Mouse (Mus musculus) MEL (cell line): ENCODE results near the gene Klhdc4. TPM values are rescaled to one million over a fixed set of nuclear protein-coding genes. Genes with fewer than 3 reads are reported as not detected.

ENCODE experiments used
- DNase-seq: peaks from one replicate; pipeline ENCODE4 v3.0.0; 2011; ENCODE audit warnings: low read depth, low spot score
- H3K27ac ChIP-seq: 2 replicates; pipeline ENCODE4 v1.5.1; 2012; ENCODE audit warnings: low read depth, mild to moderate bottlenecking, control low read depth, low read length, moderate library complexity; ENCODE audit not compliant: control insufficient read depth
- H3K27me3 ChIP-seq, 2 experiments: fragments of 150-350 bp in 1 of 2; sonication (generic) in 1 of 2; 2 replicates each; pipeline ENCODE4 v1.6.1; 2012; ENCODE audit warnings: low read length in 2 of 2, mild to moderate bottlenecking in 2 of 2, improper control_type of control experiment in 1 of 2, moderate library complexity in 1 of 2; ENCODE audit not compliant: insufficient read depth in 2 of 2, control insufficient read depth in 1 of 2
- H3K36me3 ChIP-seq, 2 experiments: 2 replicates each; pipeline ENCODE4 v1.6.1; 2012 to 2014; ENCODE audit warnings: low read length in 2 of 2, improper control_type of control experiment in 1 of 2, inconsistent platforms in 1 of 2, mild to moderate bottlenecking in 1 of 2; ENCODE audit not compliant: insufficient read depth in 2 of 2, control insufficient read depth in 1 of 2
- H3K4me1 ChIP-seq, 2 experiments: fragments of 150-350 bp in 1 of 2; sonication (generic) in 1 of 2; 2 replicates each; pipeline ENCODE4 v1.6.1; 2012; ENCODE audit warnings: low read length in 2 of 2, improper control_type of control experiment in 1 of 2, mild to moderate bottlenecking in 1 of 2; ENCODE audit not compliant: insufficient read depth in 2 of 2, control insufficient read depth in 1 of 2
- H3K4me3 ChIP-seq, 2 experiments: fragments of 150-350 bp in 1 of 2; sonication (generic) in 1 of 2; 2 replicates each; pipeline ENCODE4 v1.5.1; 2012; ENCODE audit warnings: low read depth in 2 of 2, low read length in 2 of 2, mild to moderate bottlenecking in 2 of 2, moderate library complexity in 2 of 2, control low read depth in 1 of 2, improper control_type of control experiment in 1 of 2; ENCODE audit not compliant: control insufficient read depth in 1 of 2, insufficient read depth in 1 of 2
- H3K79me2 ChIP-seq: 2 replicates; pipeline ENCODE4 v1.6.1; 2012; ENCODE audit warnings: mild to moderate bottlenecking, low read length, moderate library complexity; ENCODE audit not compliant: control insufficient read depth, poor library complexity, insufficient read depth
- H3K9ac ChIP-seq: 2 replicates; pipeline ENCODE4 v1.6.1; 2012; ENCODE audit warnings: low read depth, mild to moderate bottlenecking, control low read depth, low read length, moderate library complexity; ENCODE audit not compliant: control insufficient read depth, poor library complexity, severe bottlenecking
- H3K9me3 ChIP-seq: fragments of 150-350 bp; sonication (generic); replicated peaks from 2 replicates; pipeline ENCODE4 v1.6.1; 2012; ENCODE audit warnings: mild to moderate bottlenecking, low read length, improper control_type of control experiment, moderate library complexity; ENCODE audit not compliant: insufficient read depth
- CTCF ChIP-seq, 3 experiments: IDR thresholded peaks in 2 of 3; conservative IDR thresholded peaks in 1 of 3; 2 replicates each; pipeline ENCODE4 v1.5.1; 2011 to 2012; ENCODE audit warnings: low read length in 3 of 3, low read depth in 2 of 3, mild to moderate bottlenecking in 2 of 3, improper control_type of control experiment in 1 of 3, inconsistent platforms in 1 of 3, mixed read lengths in 1 of 3, moderate library complexity in 1 of 3; ENCODE audit not compliant: control insufficient read depth in 1 of 3, insufficient read depth in 1 of 3, poor library complexity in 1 of 3, severe bottlenecking in 1 of 3
- HCFC1 ChIP-seq: IDR thresholded peaks from 2 replicates; pipeline ENCODE4 v1.6.1; 2012; ENCODE audit warnings: low read depth, mild to moderate bottlenecking, inconsistent platforms, low read length, improper control_type of control experiment, moderate library complexity
- MAX ChIP-seq: IDR thresholded peaks from 2 replicates; pipeline ENCODE4 v1.6.1; 2011; ENCODE audit warnings: low read length, improper control_type of control experiment
- MAZ ChIP-seq: IDR thresholded peaks from 2 replicates; pipeline ENCODE4 v1.6.1; 2012; ENCODE audit warnings: low read depth, mild to moderate bottlenecking, inconsistent platforms, low read length, improper control_type of control experiment
- MXI1 ChIP-seq: IDR thresholded peaks from 2 replicates; pipeline ENCODE4 v1.6.1; 2011; ENCODE audit warnings: mild to moderate bottlenecking, low read depth, low read length, improper control_type of control experiment
- MYC ChIP-seq: IDR thresholded peaks from 2 replicates; pipeline ENCODE4 v1.6.1; 2011; ENCODE audit warnings: low read depth, mild to moderate bottlenecking, low read length, improper control_type of control experiment, moderate library complexity
- NRF1 ChIP-seq: IDR thresholded peaks from 2 replicates; pipeline ENCODE4 v1.6.1; 2014; ENCODE audit warnings: low read depth, mild to moderate bottlenecking, inconsistent platforms, low read length, improper control_type of control experiment, moderate library complexity; ENCODE audit not compliant: poor library complexity, insufficient read depth, severe bottlenecking
- POLR2A ChIP-seq, 2 experiments: IDR thresholded peaks; 2 replicates each; pipeline ENCODE4 v1.6.1; 2011 to 2012; ENCODE audit warnings: low read length in 2 of 2, mild to moderate bottlenecking in 2 of 2, control low read depth in 1 of 2, improper control_type of control experiment in 1 of 2, low read depth in 1 of 2, moderate library complexity in 1 of 2; ENCODE audit not compliant: control insufficient read depth in 1 of 2, insufficient read depth in 1 of 2, poor library complexity in 1 of 2
- POLR2AphosphoS2 ChIP-seq: IDR thresholded peaks from 2 replicates; pipeline ENCODE4 v1.6.1; 2011; ENCODE audit warnings: low read length, improper control_type of control experiment
- RAD21 ChIP-seq: IDR thresholded peaks from 2 replicates; pipeline ENCODE4 v1.6.1; 2011; ENCODE audit warnings: mild to moderate bottlenecking, low read depth, low read length, improper control_type of control experiment
- SIN3A ChIP-seq: IDR thresholded peaks from 2 replicates; pipeline ENCODE4 v1.6.1; 2012; ENCODE audit warnings: low read length, improper control_type of control experiment, inconsistent platforms
- SMC3 ChIP-seq: IDR thresholded peaks from 2 replicates; pipeline ENCODE4 v1.6.1; 2011; ENCODE audit warnings: low read depth, low read length, improper control_type of control experiment
- TAL1 ChIP-seq: IDR thresholded peaks from 2 replicates; pipeline ENCODE4 v1.6.1; 2012; ENCODE audit warnings: mild to moderate bottlenecking, inconsistent platforms, low read length, moderate library complexity, mixed read lengths
- polyA plus RNA-seq, 2 experiments: library from polyadenylated mRNA; stranded (reverse) in 1 of 2; unstranded in 1 of 2; fragments of >175 nt in 1 of 2; fragments of >200 nt in 1 of 2; gene quantifications; 2 replicates each; pipeline versions ENCODE4 v1.2.1 to v1.2.4; 2012; ENCODE audit warnings: low replicate concordance in 2 of 2, low read depth in 1 of 2; ENCODE audit not compliant: insufficient read length in 2 of 2, insufficient read depth in 1 of 2, missing spikeins in 1 of 2
- total RNA-seq: library from RNA; depleted of rRNA; stranded (reverse); fragments of 300-350 nt; gene quantifications from 2 replicates; pipeline ENCODE4 v1.2.3, GENCODE M21; 2012

The Klhdc4 gene
- total and polyA plus RNA-seq, 3 experiments, result 49.8 to 65.2 TPM; not detected in 1

DNA sequence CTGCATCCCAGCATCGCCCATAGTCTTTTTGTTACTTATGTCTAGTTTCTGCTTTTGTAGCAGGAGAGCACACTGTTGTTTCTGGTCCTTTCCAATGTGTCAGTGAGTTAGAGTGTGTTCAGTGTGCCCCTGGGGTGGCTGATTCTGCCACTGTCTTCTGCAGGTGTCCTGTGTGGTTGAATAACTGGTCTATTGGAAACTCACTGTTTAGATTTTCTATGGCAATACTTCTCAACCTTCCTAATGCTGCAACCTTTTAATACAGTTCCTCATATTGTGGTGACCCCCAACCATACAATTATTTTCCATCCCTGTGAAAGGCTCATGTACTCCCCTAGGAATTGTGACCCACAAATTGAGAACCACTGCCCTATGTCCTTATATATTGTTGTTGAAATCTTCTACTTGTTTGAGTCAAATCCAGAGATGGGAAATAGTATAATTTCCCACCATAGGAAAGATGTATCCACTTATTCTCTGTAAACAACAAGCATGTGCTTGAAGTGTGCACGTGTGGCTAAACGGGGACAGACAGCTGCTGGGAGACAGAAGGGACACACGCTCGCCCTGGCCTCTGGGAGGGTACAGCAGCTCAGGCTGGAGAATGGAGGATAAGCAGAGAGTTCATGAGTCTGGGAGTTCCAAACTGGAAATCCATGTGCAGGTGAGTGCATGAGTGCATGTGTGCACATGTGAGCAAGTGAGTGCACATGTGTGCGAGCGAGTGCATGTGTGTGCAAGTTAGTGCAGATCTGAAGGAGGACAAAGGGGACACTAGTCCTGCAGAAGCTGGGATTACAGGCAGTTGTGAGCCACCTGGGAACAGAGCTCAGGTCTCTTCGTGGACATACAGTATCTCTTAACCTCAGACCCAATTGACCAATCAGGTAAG lies 12.9 kb upstream of the Klhdc4 start (continued):
- TF ChIP-seq NRF1 (no peak), POLR2A (IDR thresholded peaks at IDR 0.05; ENCODE audit: control insufficient read depth in 1 of 2, insufficient read depth in 1 of 2, low read depth in 1 of 2, low read length in 2 of 2, poor library complexity in 1 of 2) (no peak)

- peak; percentile 77 for DNase-seq
Observed at GRCm38 (mm10) chr8:121841242-121841641, 11.9 kb upstream of the Klhdc4 start.

GRCm38 (mm10) chr8:121832503-121832902 lies 3.1 kb upstream of the Klhdc4 start:
- TF ChIP-seq SIN3A, result peak; percentile 42; the same call in 1 of the 2 replicates
- TF ChIP-seq SMC3, result peak; percentile 76
- no peak for TF ChIP-seq MAZ
- peak; percentile 57 for TF ChIP-seq RAD21
- peak; percentile 40; the same call in 1 of the 2 replicates for TF ChIP-seq MYC
- TF ChIP-seq HCFC1, result peak; percentile 34; the same call in 1 of the 2 replicates
- no peak for TF ChIP-seq POLR2AphosphoS2
- TF ChIP-seq CTCF (IDR thresholded peaks at IDR 0.05 in 2 of 3, conservative IDR thresholded peaks at IDR 0.05 in 1 of 3; ENCODE audit: control insufficient read depth in 1 of 3, insufficient read depth in 1 of 3, low read depth in 2 of 3, low read length in 3 of 3, poor library complexity in 1 of 3, severe bottlenecking in 1 of 3), result peak; percentile 47 to 83 (median 53)
- no peak overlapping the region for H3K27ac ChIP-seq
- H3K9ac ChIP-seq, result no peak overlapping the region
- peak; percentile 82 for DNase-seq
- H3K4me1 ChIP-seq, result peaks cover 4 to 17% of the 10 kb centered on the region in 2 experiments; a peak in 3 of 4 replicates
- no peaks in the 10 kb centered on the region for H3K9me3 ChIP-seq
- 0 out of 4 replicates have a peak, but pooled peaks cover 0 to 2% of the 10 kb centered on the region in 2 experiments for H3K36me3 ChIP-seq
- peaks cover 21% of the 10 kb centered on the region for H3K79me2 ChIP-seq
- H3K27me3 ChIP-seq, result no peaks in the 10 kb centered on the region
- H3K4me3 ChIP-seq, result peak overlapping the region in 1 of 2 experiments; percentile 54; a peak in 2 of 4 replicates

More at GRCm38 (mm10) chr8:121841242-121841641, 11.9 kb upstream of the Klhdc4 start:
- no peaks in the 10 kb centered on the region for H3K79me2 ChIP-seq
- H3K9me3 ChIP-seq, result no peaks in the 10 kb centered on the region
- no peaks in the 10 kb centered on the region; a peak in 1 of 4 replicates for H3K36me3 ChIP-seq
- no peaks in the 10 kb centered on the region for H3K27me3 ChIP-seq
- TF ChIP-seq SMC3 (peak; percentile 62), CTCF (IDR thresholded peaks at IDR 0.05 in 2 of 3, conservative IDR thresholded peaks at IDR 0.05 in 1 of 3; ENCODE audit: control insufficient read depth in 1 of 3, insufficient read depth in 1 of 3, low read depth in 2 of 3, low read length in 3 of 3, poor library complexity in 1 of 3, severe bottlenecking in 1 of 3) (peak; percentile 90 to 99 (median 93)), MXI1 (no peak), TAL1 (peak; percentile 41; the same call in 1 of the 2 replicates), SIN3A (no peak), MAX (no peak), RAD21 (peak; percentile 69)
- H3K4me1 ChIP-seq, result no peaks in the 10 kb centered on the region
- H3K9ac ChIP-seq, result no peak overlapping the region
- no peak overlapping the region for H3K27ac ChIP-seq
- H3K4me3 ChIP-seq, result no peak overlapping the region
